Mouse (Mus musculus) urinary bladder, postnatal 4 days (tissue): ENCODE results near the gene Adcy3.

ENCODE experiments used
- DNase-seq, 2 experiments: peaks; one replicate each; pipeline ENCODE4 v3.0.0; 2021 to 2022; ENCODE audit warnings: low spot score in 2 of 2

The Adcy3 gene

DNA sequence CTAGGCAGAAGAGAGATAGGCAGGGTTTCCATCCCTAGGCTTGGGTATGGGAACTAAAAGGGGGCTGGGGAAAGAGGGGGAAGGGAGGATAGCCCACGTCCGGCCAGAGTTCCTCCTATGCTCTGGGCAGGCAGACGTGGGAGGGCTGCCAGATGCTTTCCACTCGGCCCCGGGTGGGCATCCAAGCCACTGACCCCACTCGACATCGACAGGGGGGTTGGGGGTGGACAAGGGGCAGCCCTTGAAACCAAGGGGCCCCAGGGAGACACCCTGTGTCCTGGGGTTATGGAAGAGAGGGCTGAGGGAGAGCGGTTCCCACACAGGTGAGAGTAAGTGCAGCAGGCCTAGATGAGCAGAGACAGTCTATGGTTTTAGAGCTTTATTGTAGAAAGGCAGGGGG lies 107.4 kb downstream of the Adcy3 start:
- DNase-seq: peak in 1 of 2 experiments; percentile 54

DNA sequence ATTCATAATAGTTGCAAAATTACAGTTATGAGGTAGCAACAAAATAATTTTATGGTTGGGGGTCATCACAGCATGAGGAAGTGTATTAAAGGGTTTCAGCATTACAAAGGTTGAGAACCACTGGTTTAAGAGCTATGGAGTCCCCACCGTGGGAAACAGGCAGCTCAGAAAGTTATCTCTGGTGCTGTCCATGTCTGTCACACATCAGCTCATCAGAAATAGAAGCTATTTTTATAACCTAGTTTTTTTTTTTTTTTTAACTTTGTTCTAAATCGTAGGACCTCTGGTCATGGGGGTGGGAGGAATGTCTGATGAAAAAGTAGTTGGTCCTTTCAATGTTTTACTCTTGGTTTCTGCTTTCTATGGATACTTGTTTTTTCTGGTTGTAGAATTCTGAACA lies 110.9 kb downstream of the Adcy3 start:
- DNase-seq: peak in 1 of 2 experiments; percentile 32

GRCm38 (mm10) chr12:4245742-4246141 lies 112.8 kb downstream of the Adcy3 start:
- DNase-seq: peak in 1 of 2 experiments; percentile 56

DNA sequence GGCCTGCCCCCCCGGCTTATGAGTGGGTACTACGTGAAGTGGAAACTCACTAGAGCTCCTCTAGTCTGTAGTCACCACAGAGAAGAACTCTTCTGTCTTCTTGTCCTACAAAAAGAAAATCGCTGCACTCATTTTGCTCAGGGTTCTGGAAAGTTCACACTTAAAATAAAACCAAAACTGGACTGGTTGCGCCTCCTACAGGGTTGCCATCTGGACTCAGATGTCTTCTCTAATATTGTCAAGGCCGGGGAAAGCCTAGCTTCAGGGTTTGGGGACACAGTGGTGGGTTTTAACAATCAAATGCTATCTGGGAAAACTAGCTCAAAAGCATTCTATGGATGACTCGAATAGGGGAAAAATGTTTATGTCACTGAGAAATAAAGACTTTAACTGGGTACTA lies 116.9 kb downstream of the Adcy3 start:
- DNase-seq: no peak

DNA sequence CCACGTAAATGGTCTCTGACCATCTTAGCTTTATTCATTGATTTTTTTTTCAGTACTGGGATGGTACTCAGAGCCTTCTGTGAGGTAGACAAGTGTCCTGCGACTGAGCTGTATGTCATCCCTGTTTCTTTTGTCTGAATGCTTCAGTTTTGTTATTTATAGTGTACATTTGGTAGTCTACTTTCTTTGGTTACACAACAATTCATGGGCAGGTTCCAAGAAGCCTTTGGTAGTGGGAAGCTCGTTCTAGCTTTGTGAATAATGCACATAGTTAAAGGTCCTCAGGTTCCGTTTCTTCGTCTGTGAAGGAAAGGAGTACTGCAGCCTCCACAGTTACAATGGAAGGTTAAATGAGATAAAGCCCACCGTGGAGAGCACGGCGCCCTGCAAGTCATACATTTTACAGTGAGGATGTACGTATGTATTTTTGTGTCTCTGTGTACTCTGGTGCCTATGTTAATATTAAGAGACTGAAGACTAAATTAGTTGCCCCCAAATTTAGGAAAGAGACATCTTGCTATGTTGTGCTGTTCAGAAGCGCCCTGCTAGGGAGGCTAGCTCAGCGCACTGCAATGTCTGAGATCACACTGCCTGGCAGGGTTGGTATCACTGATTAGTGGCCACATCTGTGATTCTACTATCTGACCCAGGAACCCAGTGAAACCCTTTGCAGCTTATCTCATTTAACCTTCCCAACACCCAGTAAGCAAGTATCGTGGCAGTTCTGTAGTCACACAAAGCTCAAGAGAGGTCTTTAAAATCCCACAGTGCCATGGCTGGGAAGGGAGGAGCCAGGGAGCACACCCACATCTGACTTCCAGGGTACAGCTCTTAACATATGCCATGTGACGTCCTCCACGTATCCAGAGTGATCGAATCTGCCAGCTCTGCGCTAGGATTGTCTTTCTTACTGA lies 120.1 kb downstream of the Adcy3 start:
- peak in 1 of 2 experiments; percentile 30 for DNase-seq
